Mouse (Mus musculus) adrenal gland, postnatal 4 days (tissue): Measurements from ENCODE around the gene Igsf9b. TPM values are rescaled to one million over a fixed set of nuclear protein-coding genes. Genes with fewer than 3 reads are reported as not detected.

ENCODE experiments used
- DNase-seq, 2 experiments: peaks; one replicate each; pipeline ENCODE4 v3.0.0; 2021 to 2022; ENCODE audit warnings: low spot score in 2 of 2, mixed read lengths in 2 of 2
- total RNA-seq, 2 experiments: library from RNA; stranded (reverse); gene quantifications; 2 replicates each; pipeline ENCODE4 v1.2.3; 2021

Igsf9b gene
- total RNA-seq, 2 experiments from 2014 or later = 6.7 to 8.2 TPM

GRCm38 (mm10) chr9:27327558-27327957 lies 28.6 kb downstream of the Igsf9b start:
- no peak for DNase-seq

GRCm38 (mm10) chr9:27330374-27330773 lies 31.4 kb downstream of the Igsf9b start:
- DNase-seq = no peak

- no peak for DNase-seq
These were observed 32.5 kb downstream of the Igsf9b start for GRCm38 (mm10) chr9:27331538-27331937.

- DNase-seq = no peak
These were observed 35.9 kb downstream of the Igsf9b start for GRCm38 (mm10) chr9:27334895-27335294.

- DNase-seq = no peak
These were observed 38.1 kb downstream of the Igsf9b start for GRCm38 (mm10) chr9:27336962-27337636.

- DNase-seq = no peak
These were observed 40.2 kb downstream of the Igsf9b start for GRCm38 (mm10) chr9:27339168-27339567.

GRCm38 (mm10) chr9:27346541-27347269 lies 47.7 kb downstream of the Igsf9b start:
- no peak for DNase-seq

- no peak for DNase-seq
These were observed 54.1 kb downstream of the Igsf9b start for GRCm38 (mm10) chr9:27353082-27353481.

- DNase-seq = no peak
These were observed 58.9 kb downstream of the Igsf9b start for GRCm38 (mm10) chr9:27357893-27358292.

GRCm38 (mm10) chr9:27367231-27367630 lies 68.2 kb downstream of the Igsf9b start:
- no peak for DNase-seq

- no peak for DNase-seq
These were observed 70.1 kb downstream of the Igsf9b start for GRCm38 (mm10) chr9:27369108-27369507.

- DNase-seq = no peak
These were observed 76.7 kb downstream of the Igsf9b start for GRCm38 (mm10) chr9:27375746-27376145.

GRCm38 (mm10) chr9:27386951-27387350 lies 87.9 kb downstream of the Igsf9b start:
- no peak for DNase-seq

- DNase-seq = no peak
These were observed 97.5 kb downstream of the Igsf9b start, which contains the start of gene Spata19 for GRCm38 (mm10) chr9:27396500-27396899. Gene Spata19, plus strand, starts transcription at chr9:27396800.

- no peak for DNase-seq
These were observed 102.2 kb downstream of the Igsf9b start for GRCm38 (mm10) chr9:27401169-27401568.

Other genes with a start within 250 kb of the Igsf9b start
- gene Jam3, start 143.8 kb upstream of the Igsf9b start, total RNA-seq = 10 to 100 TPM; 42.3 to 42.7 TPM
- not detected for gene Spata19, start 97.6 kb downstream of the Igsf9b start, total RNA-seq